Mouse (Mus musculus) gastrocnemius, adult 2 months (tissue): ENCODE results near the gene Vmn2r121. TPM values are rescaled to one million over a fixed set of nuclear protein-coding genes. Genes with fewer than 3 reads are reported as not detected.

Experiments used
- DNase-seq: peaks from one replicate; pipeline ENCODE4 v3.0.0; 2022
- H3K27ac ChIP-seq: fragments of 200-600 bp; 2 replicates; pipeline ENCODE4 v1.8.1; 2022; ENCODE audit warnings: mild to moderate bottlenecking
- H3K4me3 ChIP-seq: fragments of 200-600 bp; 2 replicates; pipeline ENCODE4 v1.8.1; 2022; ENCODE audit warnings: mild to moderate bottlenecking, moderate library complexity
- CTCF ChIP-seq: fragments of 200-600 bp; IDR thresholded peaks from 2 replicates; pipeline ENCODE4 v1.8.1; 2022; ENCODE audit warnings: antibody characterized with exemption, mild to moderate bottlenecking, moderate library complexity
- intact Hi-C: fragments of 180-260 bp; cut with DNase I; formaldehyde crosslinking; loops from one replicate; pipeline ENCODE4 v1.15.1; 2025
- long read RNA-seq, 2 experiments: library from polyadenylated mRNA; stranded (forward); transcript quantifications; one replicate each; pipeline ENCODE4 v2.0.0; 2021
- total RNA-seq, 2 experiments: library from RNA; stranded (reverse); gene quantifications; 2 replicates each; pipeline ENCODE4 v1.2.3; 2021

The Vmn2r121 gene
- total RNA-seq = not detected
- long read RNA-seq, experiment 1 = 0 reads
- long read RNA-seq, experiment 2 = 0 reads

DNA sequence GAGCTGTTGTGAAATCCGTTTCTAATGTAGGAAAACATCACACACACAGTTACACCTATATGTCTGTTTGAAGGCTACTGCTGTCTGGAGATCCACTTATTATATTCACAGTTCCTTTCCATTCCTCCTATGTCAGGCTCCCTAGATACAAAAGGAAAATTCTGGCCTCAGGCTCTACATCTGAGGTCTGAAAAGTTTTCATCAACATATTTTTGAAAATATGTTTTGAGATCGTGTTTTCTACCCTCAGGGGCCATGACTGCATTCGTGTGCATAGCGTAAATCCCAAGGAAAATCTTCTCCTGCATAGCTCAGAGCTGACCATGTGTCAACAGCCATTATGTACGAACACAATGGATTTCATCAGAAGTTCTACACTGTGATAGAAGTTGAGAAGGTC lies at the start of gene Vmn2r121:
TSS of gene Vmn2r121 (minus strand) at position 101 of the 400 bp plus-strand sequence.
- Histone ChIP-seq H3K27ac (no peak within 1 kb of the TSS), H3K4me3 (no peak within 1 kb of the TSS)
- intact Hi-C loops = no loop called here
- TF ChIP-seq CTCF = no peak
- no peak for DNase-seq
